Mouse (Mus musculus): Measurements from ENCODE around the gene Olfr1052.
"Not testable (repeated sequence)": the region's sequence is repeated elsewhere in the genome, so short reads cannot be mapped to it uniquely, and the experiment has no call there.

Olfr1052 gene

GRCm38 (mm10) chr2:86292155-86292554, at the start of gene Olfr1052:
TSS of gene Olfr1052 (plus strand) at chr2:86292455.
- DNase-seq: no peak

- not testable (repeated sequence) for DNase-seq
Observed at GRCm38 (mm10) chr2:86258228-86258627, 34.0 kb upstream of the Olfr1052 start, which contains the start of gene Olfr1049. TSS of gene Olfr1049 (minus strand) at chr2:86258328.

- DNase-seq: not testable (repeated sequence)
Observed at GRCm38 (mm10) chr2:86278988-86279387, 13.3 kb upstream of the Olfr1052 start, which contains the start of gene Olfr1051. TSS of gene Olfr1051 (minus strand) at chr2:86279088.

GRCm38 (mm10) chr2:86315184-86315583, 22.9 kb downstream of the Olfr1052 start, which contains the start of gene Olfr1053:
TSS of gene Olfr1053 (minus strand) at chr2:86315284.
- no peak for DNase-seq

- DNase-seq: no peak
Observed at GRCm38 (mm10) chr2:86335333-86335732, 43.1 kb downstream of the Olfr1052 start, which contains the start of gene Olfr1054. TSS of gene Olfr1054 (minus strand) at chr2:86335433.
